Mouse (Mus musculus) cortical plate, adult 2 months (tissue): ENCODE results near the gene Susd5.

Source experiments
- CTCF ChIP-seq: fragments of 200-500 bp; IDR thresholded peaks from 2 replicates; pipeline ENCODE4 v1.5.1; 2011; ENCODE audit warnings: mild to moderate bottlenecking, control low read depth, low read length; ENCODE audit not compliant: insufficient read depth; ENCODE audit errors: extremely low read depth
- POLR2A ChIP-seq: fragments of 200-500 bp; IDR thresholded peaks from 2 replicates; pipeline ENCODE4 v1.6.1; 2011; ENCODE audit warnings: mild to moderate bottlenecking, low read length, control low read depth; ENCODE audit not compliant: insufficient read depth; ENCODE audit errors: extremely low read depth

DNA sequence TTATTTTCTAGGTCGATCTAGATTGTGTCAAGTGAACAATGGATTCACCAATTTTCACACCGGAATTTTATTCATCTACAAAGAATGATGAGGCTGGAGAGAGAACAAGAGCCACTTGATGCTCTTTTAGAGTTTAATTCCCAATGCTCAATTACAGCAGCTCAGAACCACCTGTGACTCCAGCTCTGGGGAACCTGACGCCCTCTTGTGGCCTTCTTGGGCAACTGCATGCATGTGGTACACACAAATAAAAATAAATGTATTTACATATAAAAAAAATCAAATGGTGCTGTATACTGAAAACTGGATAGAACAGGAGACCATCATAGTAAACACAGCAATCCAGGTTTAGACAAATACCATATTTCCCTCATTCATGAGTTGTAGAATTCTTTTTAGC, 12.5 kb upstream of the Susd5 start:
- TF ChIP-seq CTCF (peak; percentile 22; the same call in 1 of the 2 replicates), POLR2A (no peak)
